Mouse (Mus musculus) midbrain, embryonic 10.5 days (tissue): ENCODE data around the gene Sort1. TPM values are rescaled to one million over a fixed set of nuclear protein-coding genes. Genes with fewer than 3 reads are reported as not detected.

Experiments used
- DNase-seq: peaks from one replicate; pipeline ENCODE4 v3.0.0-alpha.2; 2017; ENCODE audit warnings: low spot score
- H3K27ac ChIP-seq: fragments of 300-500 bp; sonication (generic); replicated peaks from 2 replicates; pipeline ENCODE4 v1.5.1; 2016; ENCODE audit warnings: mild to moderate bottlenecking
- H3K27me3 ChIP-seq: fragments of 300-500 bp; sonication (generic); 2 replicates; pipeline ENCODE4 v1.6.1; 2016; ENCODE audit warnings: low read depth, mild to moderate bottlenecking; ENCODE audit not compliant: poor library complexity, severe bottlenecking
- H3K36me3 ChIP-seq: fragments of 300-500 bp; sonication (generic); 2 replicates; pipeline ENCODE4 v1.6.1; 2016; ENCODE audit warnings: mild to moderate bottlenecking, moderate library complexity
- H3K4me1 ChIP-seq: fragments of 300-500 bp; sonication (generic); 2 replicates; pipeline ENCODE4 v1.6.1; 2016
- H3K4me3 ChIP-seq: fragments of 300-500 bp; sonication (generic); 2 replicates; pipeline ENCODE4 v1.5.1; 2016; ENCODE audit warnings: mild to moderate bottlenecking, moderate library complexity
- H3K9me3 ChIP-seq: fragments of 300-500 bp; sonication (generic); replicated peaks from 2 replicates; pipeline ENCODE4 v1.6.1; 2016; ENCODE audit warnings: mild to moderate bottlenecking
- WGBS: fragments of 180-500 bp; shearing (Covaris S2); methylation state at CpG from one replicate; pipeline ENCODE4 v1.1.7; 2016; 5-methylcytosine and 5-hydroxymethylcytosine counted together
- polyA plus RNA-seq: library from polyadenylated mRNA; unstranded; fragments of >200 nt; fragmentation: Nextera tagmentation; extraction: Ambion mirVana; gene quantifications from 2 replicates; pipeline ENCODE4 v1.2.1, GENCODE M21; 2016

Gene Sort1
- polyA plus RNA-seq, 1 experiment from 2014 or later = 10.8 TPM

DNA sequence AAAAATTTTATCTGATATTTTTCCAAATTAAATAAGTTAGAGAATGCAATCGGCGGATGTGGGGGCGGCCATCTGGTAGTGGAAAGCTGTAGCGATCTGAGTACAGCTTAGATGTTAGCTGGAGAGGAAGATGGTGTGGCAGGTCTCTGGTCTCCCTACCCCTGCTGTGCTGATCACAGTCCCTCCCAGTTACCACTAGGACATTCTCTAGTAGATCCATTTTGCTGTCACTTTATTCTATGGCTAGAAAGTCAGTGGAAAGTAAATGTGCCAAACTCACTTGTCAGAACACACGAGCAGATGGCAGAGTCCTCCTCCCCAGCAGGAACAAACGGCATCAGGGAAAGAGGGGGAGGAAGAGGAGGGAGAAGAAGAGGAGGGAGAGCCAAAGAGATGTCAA, 74.6 kb downstream of the Sort1 start:
- no peak for DNase-seq
- 88% methylated on average over 6 of the region's 6 CpGs for WGBS
- Histone ChIP-seq H3K27me3 (no peaks in the 10 kb centered on the region), H3K4me1 (peaks cover 26% of the 10 kb centered on the region), H3K4me3 (no peak overlapping the region), H3K36me3 (peaks cover 58% of the 10 kb centered on the region), H3K9me3 (no peaks in the 10 kb centered on the region), H3K27ac (no peak overlapping the region)

DNA sequence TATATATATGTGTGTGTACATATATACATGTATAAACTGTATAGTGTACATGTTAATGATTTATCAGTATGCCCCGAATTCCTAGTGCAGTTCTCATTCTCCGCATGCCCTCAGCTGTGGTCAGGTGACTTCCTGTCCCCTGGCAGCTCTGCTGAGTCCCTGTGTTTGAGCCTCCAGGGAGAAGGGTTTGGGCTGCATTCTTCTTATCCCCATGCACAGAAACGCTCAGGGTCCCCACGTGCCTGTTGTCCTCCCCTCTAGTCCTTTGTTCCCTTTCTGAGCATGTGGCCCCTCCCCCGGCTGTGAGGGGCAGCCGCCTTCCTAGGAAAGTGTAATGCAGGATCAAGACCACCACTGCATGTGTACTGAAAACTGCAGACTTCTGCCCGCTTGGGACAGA, 77.0 kb downstream of the Sort1 start:
- Histone ChIP-seq H3K27me3 (no peaks in the 10 kb centered on the region), H3K4me1 (peaks cover 39% of the 10 kb centered on the region), H3K36me3 (peaks cover 33% of the 10 kb centered on the region), H3K4me3 (no peak overlapping the region), H3K9me3 (no peaks in the 10 kb centered on the region), H3K27ac (peak overlapping the region; percentile 84)
- peak; percentile 75 for DNase-seq
- 11% methylated on average over 7 of the region's 7 CpGs for WGBS

DNA sequence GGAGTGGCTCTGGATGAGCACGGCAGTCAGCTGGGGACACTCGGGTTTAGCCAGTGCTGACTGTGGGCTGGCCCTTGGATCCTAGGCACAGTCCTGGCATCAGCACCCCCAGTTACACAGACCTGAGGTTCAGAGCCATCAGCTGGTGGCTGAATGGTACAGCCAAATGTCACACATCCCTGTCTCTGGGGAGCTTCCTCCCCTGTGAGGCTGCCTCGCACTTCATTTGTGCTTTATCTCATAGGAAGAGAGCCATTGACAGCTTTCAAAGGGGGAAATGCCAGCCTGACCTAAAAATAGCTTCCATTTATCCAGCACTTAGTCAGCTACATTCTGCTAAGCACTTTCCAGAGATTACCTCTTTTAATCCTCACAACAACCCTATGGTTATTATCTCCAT, 79.7 kb downstream of the Sort1 start:
- peaks cover 39% of the 10 kb centered on the region for H3K4me1 ChIP-seq
- H3K27me3 ChIP-seq = no peaks in the 10 kb centered on the region
- no peak overlapping the region for H3K27ac ChIP-seq
- H3K9me3 ChIP-seq = no peaks in the 10 kb centered on the region
- 83% methylated on average over 3 of the region's 3 CpGs for WGBS
- DNase-seq = no peak
- peaks cover 7% of the 10 kb centered on the region; the same call in 1 of the 2 replicates for H3K36me3 ChIP-seq
- H3K4me3 ChIP-seq = no peak overlapping the region

DNA sequence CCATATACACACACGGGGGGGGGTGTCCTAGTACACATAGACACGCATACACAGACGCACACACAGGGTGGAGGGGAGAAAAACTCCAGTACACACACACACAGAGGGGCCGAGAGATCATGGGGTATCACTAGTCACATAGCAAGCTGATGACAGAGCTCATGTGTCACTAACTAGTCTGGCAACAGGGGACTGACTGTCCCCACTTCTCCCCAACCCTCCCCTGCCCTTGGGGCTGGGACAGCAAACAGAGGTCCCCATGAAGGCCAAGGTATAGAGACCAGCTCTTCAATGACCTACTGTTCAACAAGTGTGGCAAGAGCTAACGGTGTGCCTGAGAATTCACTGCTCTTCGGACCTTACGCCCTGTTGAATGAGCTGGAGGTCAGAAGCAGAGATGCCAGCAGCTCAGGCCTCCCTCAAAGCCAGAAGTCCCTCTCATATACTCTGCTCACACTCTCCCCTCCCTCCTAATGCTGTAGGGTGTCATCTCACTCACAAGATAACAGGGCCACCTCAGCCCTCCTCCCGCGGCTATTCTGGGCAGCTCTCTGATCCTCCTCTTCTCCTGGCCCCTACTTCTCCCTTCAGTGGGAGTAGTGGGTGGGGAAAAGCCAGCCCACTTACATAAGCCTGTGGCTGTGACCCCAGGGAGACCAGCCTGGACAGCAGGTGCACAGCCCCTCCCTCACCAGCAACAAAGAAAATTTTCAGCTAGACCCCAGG, 80.6 kb downstream of the Sort1 start, which contains the start of gene Mybphl:
Gene Mybphl (plus strand): TSS at position 642 of the 726 bp plus-strand sequence.
- WGBS = 80% methylated on average over 9 of the region's 9 CpGs
- Histone ChIP-seq H3K4me3 (no peak within 1 kb of the TSS), H3K36me3 (peaks cover 1% of the 10 kb centered on the region; the same call in 1 of the 2 replicates), H3K4me1 (peaks cover 37% of the 10 kb centered on the region), H3K27ac (peak within 1 kb of the TSS; percentile 29; the same call in 1 of the 2 replicates), H3K27me3 (no peaks in the 10 kb centered on the region), H3K9me3 (no peaks in the 10 kb centered on the region)
- no peak for DNase-seq

DNA sequence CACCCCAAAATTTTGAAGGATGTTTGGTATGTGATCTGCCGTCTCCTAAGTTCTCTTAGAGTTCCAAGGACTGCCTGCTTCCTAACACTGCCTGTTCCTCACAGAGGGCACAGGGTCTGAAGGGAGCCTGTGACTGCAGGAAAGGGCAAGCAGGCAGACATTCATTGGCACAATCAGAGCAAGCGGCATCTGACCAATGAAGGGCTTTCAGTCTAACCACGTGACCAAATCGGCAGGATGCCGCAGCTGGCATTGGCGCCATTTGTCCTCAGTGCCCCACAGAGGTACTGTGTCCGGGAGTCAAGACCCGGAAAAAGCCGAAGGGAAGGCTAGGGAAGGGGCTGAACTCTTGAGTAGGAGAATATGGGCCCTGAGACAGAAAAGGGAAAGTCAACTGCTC, 83.3 kb downstream of the Sort1 start:
- H3K27ac ChIP-seq = no peak overlapping the region
- DNase-seq = no peak
- 68% methylated on average over 9 of the region's 9 CpGs for WGBS
- peaks cover 19% of the 10 kb centered on the region for H3K4me1 ChIP-seq
- H3K36me3 ChIP-seq = no peaks in the 10 kb centered on the region
- no peaks in the 10 kb centered on the region for H3K9me3 ChIP-seq
- no peaks in the 10 kb centered on the region for H3K27me3 ChIP-seq
- H3K4me3 ChIP-seq = no peak overlapping the region

DNA sequence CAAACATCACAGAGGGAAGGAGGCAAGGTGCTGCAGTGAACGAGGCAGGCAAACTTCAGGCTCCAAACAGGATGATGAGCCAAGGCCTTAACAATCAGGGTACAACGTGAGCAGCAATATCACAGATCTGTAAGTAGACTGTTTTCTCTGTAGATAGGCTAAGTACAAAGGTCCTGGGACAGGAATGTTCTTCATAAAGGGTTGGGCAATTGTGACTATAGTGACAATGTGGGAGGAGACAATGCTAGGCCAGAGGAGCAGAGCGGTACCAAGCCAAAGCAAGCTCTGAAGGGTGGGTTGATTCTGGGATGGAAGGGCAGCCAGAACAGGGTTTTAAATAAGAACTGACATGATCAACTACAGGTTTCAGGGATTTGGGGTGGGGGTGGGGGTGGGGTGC, 83.9 kb downstream of the Sort1 start:
- Histone ChIP-seq H3K27me3 (no peaks in the 10 kb centered on the region), H3K4me1 (peaks cover 19% of the 10 kb centered on the region), H3K27ac (no peak overlapping the region), H3K36me3 (no peaks in the 10 kb centered on the region), H3K4me3 (no peak overlapping the region), H3K9me3 (no peaks in the 10 kb centered on the region)
- 79% methylated on average over 3 of the region's 3 CpGs for WGBS
- DNase-seq = no peak

DNA sequence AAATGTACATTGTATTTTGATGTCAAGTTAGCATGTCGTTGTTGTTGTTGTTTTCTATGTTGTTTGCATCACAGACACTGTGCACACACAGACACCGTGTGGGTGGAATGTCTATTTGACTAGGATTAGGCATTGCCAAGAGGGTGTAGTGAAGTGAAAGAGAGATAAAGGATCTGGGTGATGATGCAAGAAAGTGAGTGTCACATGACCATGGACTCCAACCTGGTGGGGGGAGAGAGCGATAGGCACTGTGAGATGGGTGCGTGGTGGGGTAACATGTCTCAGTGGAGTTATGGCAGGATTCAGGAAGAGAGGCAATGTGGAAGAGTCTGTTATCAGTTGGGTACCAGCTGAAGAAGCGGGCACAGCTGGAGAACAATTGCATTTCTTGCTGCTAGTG, 84.8 kb downstream of the Sort1 start:
- no peak for DNase-seq
- no peaks in the 10 kb centered on the region for H3K27me3 ChIP-seq
- 88% methylated on average over 5 of the region's 5 CpGs for WGBS
- H3K4me1 ChIP-seq = peaks cover 16% of the 10 kb centered on the region
- no peak overlapping the region for H3K27ac ChIP-seq
- H3K9me3 ChIP-seq = no peaks in the 10 kb centered on the region
- no peak overlapping the region for H3K4me3 ChIP-seq
- H3K36me3 ChIP-seq = no peaks in the 10 kb centered on the region

DNA sequence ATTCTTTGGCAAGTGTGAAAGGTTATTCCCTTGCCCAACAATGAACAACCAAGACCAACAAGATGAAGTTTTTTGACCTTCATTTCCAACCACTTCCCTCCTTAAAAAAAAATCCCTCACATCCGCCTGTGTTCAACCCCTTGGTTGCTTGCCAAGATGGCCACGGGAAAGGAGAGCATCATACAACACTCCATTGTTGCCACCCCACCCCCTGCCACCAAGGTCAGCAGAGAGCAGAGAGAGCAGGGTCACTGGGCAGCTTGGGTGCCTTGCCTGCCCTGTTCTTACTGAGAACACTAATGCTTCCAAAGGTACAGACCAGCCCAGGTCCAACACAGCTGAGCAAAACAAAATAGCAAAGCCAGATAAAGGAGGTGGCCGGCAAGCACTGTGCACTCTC, 88.4 kb downstream of the Sort1 start:
- no peak for DNase-seq
- Histone ChIP-seq H3K27me3 (no peaks in the 10 kb centered on the region), H3K36me3 (no peaks in the 10 kb centered on the region), H3K4me1 (peaks cover 6% of the 10 kb centered on the region; the same call in 1 of the 2 replicates), H3K27ac (no peak overlapping the region), H3K4me3 (no peak overlapping the region), H3K9me3 (no peaks in the 10 kb centered on the region)
- WGBS = 75% methylated on average over 3 of the region's 3 CpGs

DNA sequence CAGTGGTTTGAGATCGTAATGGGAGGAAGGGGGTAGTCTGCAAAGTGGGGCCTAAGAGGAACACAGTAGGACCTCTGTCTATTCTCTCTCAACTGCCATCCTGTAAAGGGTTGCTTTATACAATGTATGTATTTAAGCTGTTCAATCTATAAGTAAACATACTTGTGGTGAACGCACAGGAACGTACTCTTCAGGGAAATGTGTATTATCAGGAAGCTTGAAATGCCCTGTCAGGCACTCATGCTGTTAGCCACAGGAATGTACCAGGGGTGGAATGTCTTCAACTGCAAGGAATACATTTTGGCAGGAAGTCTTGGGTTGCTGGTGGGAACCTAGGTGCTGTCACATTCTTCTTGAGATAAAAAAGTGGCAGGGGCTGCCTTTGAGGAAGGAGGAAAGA, 88.8 kb downstream of the Sort1 start:
- 87% methylated on average over 3 of the region's 3 CpGs for WGBS
- no peaks in the 10 kb centered on the region for H3K36me3 ChIP-seq
- H3K27me3 ChIP-seq = no peaks in the 10 kb centered on the region
- DNase-seq = no peak
- H3K27ac ChIP-seq = no peak overlapping the region
- peaks cover 6% of the 10 kb centered on the region; the same call in 1 of the 2 replicates for H3K4me1 ChIP-seq
- no peak overlapping the region for H3K4me3 ChIP-seq
- H3K9me3 ChIP-seq = no peaks in the 10 kb centered on the region

DNA sequence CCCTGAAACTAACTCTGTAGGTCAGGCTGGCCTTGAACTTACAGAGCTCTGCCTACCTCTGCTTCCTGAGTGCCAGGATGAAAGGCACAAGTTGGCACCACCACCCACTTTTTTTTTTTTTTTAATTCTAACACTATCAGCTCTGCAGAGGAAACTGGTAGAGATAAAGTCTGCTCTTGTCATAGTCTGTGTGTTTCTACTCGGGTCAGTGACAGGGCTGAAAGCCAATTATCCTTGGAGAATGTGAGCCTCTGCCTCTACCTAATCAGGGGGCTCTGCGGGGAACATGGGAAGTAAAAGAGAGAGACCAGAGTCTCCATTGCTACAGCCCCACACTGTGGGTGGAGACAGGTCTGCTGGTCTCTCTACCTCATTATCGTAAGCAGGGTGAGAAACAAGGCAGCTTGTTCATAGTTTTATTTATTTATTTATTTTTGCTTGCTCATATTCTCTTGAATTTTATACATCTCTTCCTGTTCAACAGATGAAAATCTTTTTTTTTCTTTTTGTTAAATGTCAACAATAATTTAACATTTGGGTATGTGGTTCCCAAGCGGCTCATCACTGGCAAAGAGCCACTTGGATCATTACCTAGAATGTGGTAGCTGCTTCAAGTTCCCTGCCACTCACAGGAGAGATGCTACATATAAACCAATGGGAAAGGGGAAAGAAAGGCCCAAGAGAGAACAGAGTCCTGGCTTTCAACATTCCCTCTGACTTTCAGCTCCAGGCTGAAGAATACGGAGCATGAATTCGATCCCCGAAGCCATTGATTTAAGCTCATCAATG, 95.2 kb downstream of the Sort1 start:
- WGBS = 81% methylated on average over 7 of the region's 7 CpGs
- peaks cover 26% of the 10 kb centered on the region for H3K4me1 ChIP-seq
- no peaks in the 10 kb centered on the region for H3K36me3 ChIP-seq
- no peak for DNase-seq
- no peak overlapping the region for H3K4me3 ChIP-seq
- H3K9me3 ChIP-seq = no peaks in the 10 kb centered on the region
- no peak overlapping the region for H3K27ac ChIP-seq
- H3K27me3 ChIP-seq = no peaks in the 10 kb centered on the region

DNA sequence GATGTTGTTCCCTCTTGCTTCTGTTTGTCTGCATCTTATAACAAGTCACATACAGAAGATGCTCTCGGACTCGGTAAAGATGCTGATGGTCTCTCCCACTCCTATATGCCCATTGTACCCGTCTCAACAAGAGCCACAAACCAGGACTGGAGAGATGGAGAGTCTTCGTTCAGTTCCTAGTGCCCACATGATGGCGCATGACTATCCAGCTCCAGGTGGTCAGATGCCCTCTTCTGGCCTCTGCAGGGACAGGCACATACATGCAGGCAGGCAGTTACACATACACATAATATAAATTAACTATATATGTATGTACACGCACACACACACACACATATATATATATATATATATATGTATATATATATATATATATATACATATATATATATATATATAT, 96.8 kb downstream of the Sort1 start:
- no peak for DNase-seq
- no peak overlapping the region for H3K27ac ChIP-seq
- peaks cover 9% of the 10 kb centered on the region for H3K36me3 ChIP-seq
- WGBS = 85% methylated on average over 6 of the region's 6 CpGs
- H3K4me1 ChIP-seq = peaks cover 40% of the 10 kb centered on the region
- H3K9me3 ChIP-seq = no peaks in the 10 kb centered on the region
- H3K27me3 ChIP-seq = no peaks in the 10 kb centered on the region
- H3K4me3 ChIP-seq = no peak overlapping the region

DNA sequence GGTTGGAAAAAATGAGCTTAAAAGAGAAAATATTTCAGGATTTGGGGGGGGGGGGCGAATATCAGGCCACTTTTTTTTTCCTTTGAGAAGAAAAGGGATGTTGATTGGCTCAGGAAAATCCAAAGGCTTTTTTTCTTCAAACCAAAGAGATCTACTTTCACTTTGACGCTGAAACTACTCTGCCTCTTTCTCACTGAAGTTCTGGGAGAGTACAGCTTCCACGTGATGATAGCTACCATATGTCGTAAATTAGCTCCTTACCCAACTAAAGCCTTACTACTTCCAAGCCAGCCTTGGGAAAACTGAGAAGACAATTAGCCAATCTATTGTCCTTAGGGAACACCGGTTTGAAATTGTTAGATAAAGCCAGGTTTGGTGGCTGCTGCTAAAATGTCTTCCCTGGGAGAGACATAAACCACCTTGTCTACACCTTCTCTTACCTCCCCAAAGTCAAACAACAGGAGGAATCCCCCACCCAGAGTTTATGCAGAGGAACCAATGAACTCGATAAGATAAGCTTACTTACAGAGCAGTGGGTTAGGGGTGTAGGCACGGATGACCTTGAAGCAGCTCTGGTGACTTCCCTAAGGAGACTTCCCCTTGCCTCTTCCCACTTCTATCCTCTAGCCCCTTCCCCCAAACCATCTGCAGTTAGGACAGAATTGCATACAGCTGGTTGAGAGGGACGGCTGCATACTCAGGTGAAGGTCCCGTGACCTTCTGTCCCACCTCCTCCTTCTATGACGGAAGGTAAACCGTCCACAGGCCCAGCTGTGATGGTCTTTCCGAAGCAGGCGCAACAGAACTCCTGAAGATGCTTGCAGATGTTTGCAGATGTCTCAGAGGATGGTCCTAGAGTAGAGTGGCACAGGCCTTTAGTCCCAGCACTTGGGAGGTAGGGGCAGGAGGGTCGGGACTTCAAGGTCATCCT, 98.3 kb downstream of the Sort1 start:
- DNase-seq = no peak

More for the DNA sequence above, 98.3 kb downstream of the Sort1 start:
- H3K27me3 ChIP-seq = no peaks in the 10 kb centered on the region
- H3K27ac ChIP-seq = peak overlapping the region; percentile 85
- 79% methylated on average over 14 of the region's 14 CpGs for WGBS
- peak overlapping the region; percentile 71 for H3K4me3 ChIP-seq
- H3K4me1 ChIP-seq = peaks cover 40% of the 10 kb centered on the region
- peaks cover 25% of the 10 kb centered on the region for H3K36me3 ChIP-seq
- no peaks in the 10 kb centered on the region for H3K9me3 ChIP-seq
